Mouse (Mus musculus) large intestine, adult 2 months (tissue): ENCODE data around the gene Slc25a35. TPM values are rescaled to one million over a fixed set of nuclear protein-coding genes. Genes with fewer than 3 reads are reported as not detected.
"Not testable (repeated sequence)": the region's sequence is repeated elsewhere in the genome, so short reads cannot be mapped to it uniquely, and the experiment has no call there.

Source experiments
- DNase-seq: peaks from one replicate; pipeline ENCODE4 v3.0.0-alpha.2; 2012; ENCODE audit warnings: low read depth, low spot score
- WGBS: fragments of 180-500 bp; shearing (Covaris S2); methylation state at CpG from one replicate; pipeline ENCODE4 v1.1.7; 2018; 5-methylcytosine and 5-hydroxymethylcytosine counted together
- polyA plus RNA-seq: library from polyadenylated mRNA; depleted of rRNA; stranded (reverse); fragments of >200 nt; gene quantifications from 2 replicates; pipeline ENCODE4 v1.2.3, GENCODE M21; 2012; rRNA removed

Slc25a35 gene
- polyA plus RNA-seq, 1 experiment, result 26.2 TPM

DNA sequence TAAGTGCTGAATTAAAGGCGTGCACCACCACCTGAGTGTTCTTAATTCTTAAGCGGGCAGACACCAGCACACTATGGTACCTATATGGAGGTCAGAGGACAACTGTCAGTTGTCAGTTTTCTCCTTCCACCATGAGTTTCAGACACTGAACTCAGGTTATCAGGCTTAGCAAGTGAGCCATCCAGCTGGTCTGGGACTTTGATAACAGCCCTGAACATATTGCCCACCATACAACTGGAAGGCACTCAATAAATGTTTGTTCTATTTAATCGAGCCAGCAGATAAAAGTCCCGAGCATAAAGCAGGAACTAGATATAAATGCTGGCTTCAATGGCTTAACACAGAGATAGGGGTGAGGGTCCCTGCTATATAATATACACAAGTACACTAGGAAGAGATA is 29.1 kb downstream of the Slc25a35 start:
- WGBS, result 88% methylated on average over 4 of the region's 4 CpGs
- no peak for DNase-seq

DNA sequence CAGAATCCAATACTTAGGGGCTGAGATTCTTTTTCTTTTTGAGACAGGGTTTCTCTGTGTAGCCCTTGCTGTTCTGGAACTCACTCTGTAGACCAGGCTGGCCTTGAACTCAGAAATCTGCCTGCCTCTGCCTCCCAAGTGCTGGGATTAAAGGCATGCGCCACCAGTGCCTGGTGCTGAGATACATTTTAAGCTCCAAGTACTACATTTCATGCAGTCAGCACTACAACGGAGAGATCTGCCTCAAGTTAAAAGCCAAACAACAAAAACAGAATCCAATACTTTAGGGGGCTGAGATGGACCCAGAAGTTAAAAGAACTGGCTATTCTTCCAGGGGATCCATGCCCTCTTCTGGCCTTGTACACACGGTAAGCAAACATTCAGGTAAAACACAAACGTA is 34.9 kb downstream of the Slc25a35 start:
- 88% methylated on average over 4 of the region's 4 CpGs for WGBS
- DNase-seq, result not testable (repeated sequence)

DNA sequence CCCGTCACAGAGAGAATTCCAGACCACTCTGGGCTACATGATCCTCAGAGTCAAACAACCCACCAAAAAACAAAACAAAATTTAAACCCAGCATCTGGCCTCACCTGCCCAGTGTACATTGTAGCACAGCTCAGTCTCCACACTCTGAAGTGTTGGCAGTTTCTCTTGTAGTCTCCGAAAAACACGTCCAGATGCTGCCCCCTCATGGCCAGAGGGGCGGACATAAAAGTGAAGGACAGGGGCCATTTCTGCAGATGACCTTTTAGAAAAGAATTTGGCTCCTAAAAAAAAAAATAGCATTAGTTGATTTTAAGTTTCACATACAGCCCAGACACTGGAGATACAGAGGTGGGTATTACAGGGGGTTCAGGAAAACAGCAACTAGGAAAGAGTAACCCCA is 35.7 kb downstream of the Slc25a35 start:
- WGBS, result 55% methylated on average over 4 of the region's 4 CpGs
- no peak for DNase-seq

DNA sequence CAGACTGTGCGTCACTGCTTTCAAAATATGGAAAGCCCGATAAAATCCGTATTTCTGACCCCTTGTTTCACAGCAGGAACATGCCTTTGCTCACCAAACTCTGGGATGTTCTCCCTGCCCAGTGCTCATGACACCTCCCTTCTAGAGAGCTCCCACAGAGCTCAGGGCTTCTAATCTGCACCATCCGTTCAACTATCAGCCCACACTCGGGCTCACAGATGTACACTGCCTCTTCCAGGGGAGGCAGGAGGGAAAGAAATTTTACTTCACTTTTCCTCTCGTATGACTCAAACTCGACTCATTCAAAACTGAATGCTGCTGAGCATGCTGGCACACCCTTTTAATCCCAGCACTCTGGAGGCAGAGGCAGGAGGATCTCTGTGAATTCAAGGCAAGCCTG is 37.3 kb downstream of the Slc25a35 start:
- WGBS, result 78% methylated on average over 7 of the region's 7 CpGs
- DNase-seq, result no peak

DNA sequence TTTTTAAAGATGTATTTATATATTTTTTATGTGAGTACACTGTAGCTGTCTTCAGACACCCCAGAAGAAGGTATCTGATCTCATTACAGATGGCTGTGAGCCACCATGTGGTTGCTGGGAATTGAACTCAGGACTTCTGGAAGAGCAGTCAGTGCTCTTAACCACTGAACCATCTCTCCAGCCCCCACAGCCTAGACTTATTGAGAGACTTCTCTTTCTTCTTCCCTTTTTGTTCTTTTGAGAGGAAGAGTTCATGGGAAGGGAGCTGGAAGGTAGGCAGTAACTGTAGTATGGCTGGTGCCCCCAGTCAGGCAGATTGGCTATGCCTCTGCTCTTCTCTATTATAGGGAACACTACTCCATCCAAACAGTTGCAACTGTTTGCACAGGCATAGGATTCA is 38.6 kb downstream of the Slc25a35 start:
- not testable (repeated sequence) for DNase-seq

DNA sequence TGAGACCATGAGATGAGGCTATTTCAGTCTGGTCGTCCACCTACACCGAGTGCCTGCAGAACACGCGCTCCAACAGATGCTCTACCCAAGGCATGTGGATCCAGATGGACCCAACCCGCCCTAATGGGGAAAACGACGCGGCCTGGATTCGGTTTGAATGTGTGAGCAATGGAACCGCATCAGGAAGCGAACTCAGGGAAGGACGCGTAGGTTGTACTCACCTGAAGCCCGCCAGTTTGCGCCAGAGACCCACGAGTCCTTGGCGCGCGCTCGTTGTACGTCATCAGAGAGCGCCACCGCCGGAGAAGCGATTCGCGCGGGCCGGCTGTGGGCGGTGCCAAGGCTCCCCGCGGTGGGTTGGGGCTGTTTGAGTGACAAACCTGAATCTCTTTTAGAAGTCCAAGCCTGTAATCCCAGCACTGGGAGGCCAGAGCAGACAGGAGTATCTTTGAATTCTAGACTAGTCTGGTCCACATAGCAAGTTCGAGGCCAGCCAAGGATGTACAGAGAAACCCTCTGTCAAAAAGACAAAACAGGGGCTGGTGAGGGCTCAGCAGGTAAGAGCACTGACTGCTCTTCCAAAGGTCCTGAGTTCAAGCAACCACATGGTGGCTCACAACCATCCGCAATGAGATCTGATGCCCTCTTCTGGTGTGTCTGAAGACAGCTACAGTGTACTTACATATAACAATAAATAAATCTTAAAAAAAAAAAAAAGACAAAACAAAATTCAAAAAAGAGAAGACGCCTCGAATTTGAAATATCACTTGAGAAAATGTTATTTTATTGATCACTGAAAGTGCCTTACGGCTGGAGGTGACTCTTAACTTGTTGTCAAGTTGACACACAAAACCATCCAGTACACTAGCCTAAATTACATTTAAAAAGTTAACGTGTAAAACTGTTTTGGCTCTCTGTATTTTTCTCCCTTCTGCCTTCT is 40.5 kb downstream of the Slc25a35 start, which contains the start of gene Pfas:
Pfas (minus strand) TSS at position 279 of the 940 bp plus-strand sequence.
- DNase-seq, result peak; percentile 61
- WGBS, result 8% methylated on average over 38 of the region's 38 CpGs

DNA sequence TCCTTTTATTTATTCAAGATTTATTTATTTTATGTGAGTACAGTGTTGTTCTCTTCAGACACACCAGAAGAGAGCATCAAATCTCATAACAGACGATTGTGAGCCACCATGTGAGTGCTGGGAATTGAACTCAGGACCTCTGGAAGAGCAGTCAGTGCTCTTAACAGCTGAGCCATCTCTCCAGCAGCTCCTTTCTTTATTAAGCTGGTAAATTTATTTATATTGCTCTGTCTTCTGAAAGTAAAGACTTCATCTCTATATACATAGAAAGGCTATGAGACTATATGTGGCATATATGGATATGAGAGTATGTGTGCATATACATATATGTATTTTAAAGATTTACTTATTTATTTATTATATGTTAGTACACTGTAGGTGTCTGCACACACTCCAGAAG is 41.6 kb downstream of the Slc25a35 start:
- WGBS, result 88% methylated on average over 1 of the region's 1 CpGs
- no peak for DNase-seq

DNA sequence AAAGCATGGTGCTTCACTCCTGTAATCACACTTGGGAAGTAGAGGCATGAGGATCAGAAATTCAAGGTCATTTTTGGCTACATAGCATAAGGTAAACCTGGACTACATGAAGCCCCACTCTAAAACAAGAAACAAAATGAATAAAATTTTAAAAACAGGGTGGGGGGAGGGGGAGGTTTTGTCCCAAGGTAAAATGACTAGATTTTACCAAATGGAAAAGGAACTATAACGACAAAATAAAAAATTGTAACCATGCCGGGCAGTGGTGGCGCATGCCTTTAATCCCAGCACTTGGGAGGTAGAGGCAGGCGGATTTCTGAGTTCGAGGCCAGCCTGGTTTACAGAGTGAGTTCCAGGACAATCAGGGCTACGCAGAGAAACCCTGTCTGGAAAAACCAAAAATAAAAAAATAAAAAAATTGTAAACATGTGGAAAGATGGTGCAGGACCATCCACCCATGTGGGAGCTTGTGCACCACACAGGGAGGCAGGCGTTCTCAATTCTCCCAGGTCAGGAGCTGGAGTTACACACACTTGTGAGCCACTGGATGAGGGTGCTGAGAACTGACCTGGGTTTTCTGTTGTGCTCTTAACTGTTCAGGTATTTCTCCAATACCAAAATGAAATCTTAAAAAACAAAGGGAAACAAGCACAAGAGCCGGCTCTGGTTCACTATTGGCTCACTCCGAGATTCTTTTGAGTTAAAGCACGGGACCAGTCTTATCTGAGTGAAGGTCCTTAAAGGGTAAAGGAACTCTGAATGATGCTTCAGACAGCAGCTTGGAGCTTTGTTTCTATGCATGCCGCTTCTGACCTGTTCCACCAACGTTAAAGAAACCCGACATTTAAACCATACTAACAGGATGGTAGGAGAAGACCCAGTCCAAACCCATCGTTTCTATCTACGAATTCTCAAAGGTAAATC is 42.7 kb downstream of the Slc25a35 start:
- no peak for DNase-seq
- WGBS, result 89% methylated on average over 15 of the region's 15 CpGs

DNA sequence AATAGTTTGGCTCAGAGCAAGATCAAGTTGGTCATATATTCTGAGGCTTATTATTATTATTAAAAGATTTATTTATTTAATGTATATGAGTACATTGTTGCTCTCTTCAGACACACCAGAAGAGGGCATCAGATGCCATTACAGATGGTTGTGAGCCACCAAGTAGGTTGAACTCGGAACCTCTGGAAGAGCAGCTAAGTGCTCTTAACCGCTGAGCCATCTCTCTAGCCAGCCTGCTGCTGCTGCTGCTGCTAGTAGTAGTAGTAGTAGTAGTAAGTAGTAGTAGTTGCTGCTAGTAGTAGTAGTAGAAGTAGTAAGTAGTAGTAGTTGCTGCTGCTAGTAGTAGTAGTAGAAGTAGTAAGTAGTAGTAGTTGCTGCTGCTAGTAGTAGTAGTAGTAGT is 43.5 kb downstream of the Slc25a35 start:
- not testable (repeated sequence) for DNase-seq
- WGBS, result 49% methylated on average over 2 of the region's 2 CpGs

DNA sequence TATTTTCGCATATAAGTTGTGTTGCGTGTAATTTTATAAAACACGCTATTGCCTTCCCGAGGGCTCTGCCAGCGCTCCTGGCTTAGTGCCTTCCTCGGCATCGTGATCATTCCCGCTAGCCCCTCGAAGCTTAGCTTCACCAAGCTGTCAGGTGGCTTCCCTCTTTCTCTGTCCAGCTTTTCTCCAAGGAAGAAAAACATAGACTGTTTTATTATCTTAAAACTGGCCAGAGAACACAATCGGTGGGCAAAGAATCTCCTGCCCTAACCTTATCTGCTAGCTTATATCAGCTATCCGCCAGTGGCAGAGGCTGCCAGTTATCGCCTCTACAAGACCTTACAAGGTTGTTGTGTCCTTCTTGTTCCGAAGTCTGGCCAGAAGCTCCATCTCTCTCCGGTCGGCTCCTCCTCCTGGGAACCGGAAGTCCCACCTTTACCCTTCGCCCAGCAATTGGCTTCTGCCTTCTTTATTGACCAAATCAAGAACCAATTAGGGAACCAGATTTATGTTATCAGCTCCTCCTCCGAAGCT is 44.2 kb downstream of the Slc25a35 start:
- peak; percentile 86 for DNase-seq
- WGBS, result 1% methylated on average over 18 of the region's 18 CpGs

DNA sequence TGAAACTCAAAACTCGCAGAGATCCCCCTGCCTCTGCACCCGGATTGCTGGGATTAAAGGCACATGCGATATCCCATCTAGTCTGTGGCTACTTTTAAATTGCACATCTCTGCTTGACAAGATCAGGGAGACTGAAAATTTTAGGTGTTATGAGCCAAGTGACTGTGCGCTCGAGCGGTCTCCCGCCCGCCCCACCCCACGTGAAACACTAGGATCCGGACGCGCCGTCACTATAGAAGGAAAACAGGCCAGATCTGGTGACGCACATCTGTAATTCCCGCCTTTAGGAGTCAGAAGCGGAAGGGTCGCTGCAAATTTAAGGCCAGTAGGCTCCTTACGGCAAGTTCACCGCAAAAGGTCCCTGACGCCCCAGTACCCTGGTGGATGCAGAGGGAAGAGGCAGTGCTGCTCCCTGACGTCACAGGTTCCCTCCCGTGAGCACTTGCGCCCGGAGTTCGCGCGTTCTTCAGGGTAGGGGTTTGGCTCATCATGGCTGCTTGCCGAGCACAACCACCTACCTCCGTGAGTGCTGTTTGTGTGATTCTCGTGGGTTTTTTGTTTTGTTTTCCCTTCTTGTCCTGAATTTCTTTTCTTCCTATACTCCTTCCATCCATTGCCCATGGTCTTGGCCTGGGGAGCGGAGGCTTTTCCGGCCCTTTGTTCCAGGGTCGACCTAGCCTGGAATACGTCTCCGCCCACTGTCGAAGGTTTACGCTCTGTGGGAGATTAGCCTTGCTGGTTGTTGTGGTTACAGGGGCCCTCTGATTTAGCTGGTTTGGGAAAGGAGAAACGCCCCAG is 47.9 kb downstream of the Slc25a35 start, which contains the start of gene Ctc1:
Ctc1 (plus strand) TSS at position 268 of the 798 bp plus-strand sequence.
- DNase-seq, result no peak
- WGBS, result 1% methylated on average over 38 of the region's 38 CpGs

DNA sequence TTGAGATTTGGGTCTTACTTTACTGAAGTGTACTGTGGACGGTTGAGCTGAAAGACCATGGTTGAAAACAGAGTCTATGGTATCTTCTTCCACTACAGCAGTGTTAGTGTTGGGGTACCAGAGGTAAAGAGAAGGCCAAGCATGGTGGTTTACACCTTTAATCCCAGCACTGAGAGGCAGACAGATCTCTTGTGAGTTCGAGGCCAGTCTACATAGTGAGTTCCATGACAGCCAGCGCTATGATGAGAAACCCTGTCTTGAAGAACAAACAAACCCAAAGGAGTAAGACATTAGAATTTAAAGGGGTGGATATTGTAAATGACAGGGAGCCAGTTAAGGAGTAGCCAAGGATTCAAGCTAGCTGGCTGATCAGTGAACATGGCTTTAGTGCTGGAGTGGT is 48.8 kb downstream of the Slc25a35 start:
- no peak for DNase-seq
- 34% methylated on average over 3 of the region's 3 CpGs for WGBS

DNA sequence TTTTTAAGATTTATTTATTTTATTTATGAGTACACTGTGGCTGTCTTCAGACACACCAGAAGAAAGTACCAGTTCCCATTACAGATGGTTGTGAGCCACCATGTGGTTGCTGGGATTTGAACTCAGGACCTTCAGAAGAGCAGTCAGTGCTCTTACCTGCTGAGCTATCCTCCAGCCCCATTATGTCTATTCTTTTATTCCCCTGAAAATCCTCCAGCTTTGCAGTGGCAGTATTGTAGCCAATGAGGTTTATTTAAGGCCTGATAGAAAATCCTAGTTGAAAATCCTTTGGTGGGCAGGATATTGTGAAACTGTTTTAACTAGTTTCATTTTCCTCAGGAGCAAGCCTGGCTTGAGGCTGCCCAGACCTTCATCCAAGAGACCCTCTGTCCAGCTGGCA is 52.8 kb downstream of the Slc25a35 start:
- no peak for DNase-seq

Other genes starting within 250 kb of the Slc25a35 start
- gene Ndel1, start 96.3 kb upstream of the Slc25a35 start, polyA plus RNA-seq, result 31.3 and 33.9 TPM in 2 replicates
- not detected in 2 replicates for gene Rnf222, start 79.6 kb upstream of the Slc25a35 start, polyA plus RNA-seq
- 1,642 and 1,727 TPM in 2 replicates for gene Rpl26, start 66.5 kb upstream of the Slc25a35 start, polyA plus RNA-seq
- gene Odf4, start 41.0 kb upstream of the Slc25a35 start, polyA plus RNA-seq, result not detected in 2 replicates
- 6.0 and 8.9 TPM in 2 replicates for gene Arhgef15, start 10.7 kb upstream of the Slc25a35 start, polyA plus RNA-seq
- 73.5 and 88.5 TPM in 2 replicates for gene Rangrf, start 7.1 kb downstream of the Slc25a35 start, polyA plus RNA-seq
- 10.1 and 16.2 TPM in 2 replicates for gene Pfas, start 40.3 kb downstream of the Slc25a35 start, polyA plus RNA-seq
- 27.5 and 32.0 TPM in 2 replicates for gene Ctc1, start 47.8 kb downstream of the Slc25a35 start, polyA plus RNA-seq
- gene Aurkb, start 77.5 kb downstream of the Slc25a35 start, polyA plus RNA-seq, result 47.0 and 50.8 TPM in 2 replicates
- 15.1 and 16.0 TPM in 2 replicates for gene Borcs6, start 91.6 kb downstream of the Slc25a35 start, polyA plus RNA-seq
- gene Tmem107, start 102.7 kb downstream of the Slc25a35 start, polyA plus RNA-seq, result 25.6 and 33.7 TPM in 2 replicates
- 44.0 and 67.8 TPM in 2 replicates for gene Vamp2, start 120.4 kb downstream of the Slc25a35 start, polyA plus RNA-seq
- gene Per1, start 127.1 kb downstream of the Slc25a35 start, polyA plus RNA-seq, result 6.1 and 13.9 TPM in 2 replicates
- 0.07 and 0.15 TPM in 2 replicates for gene Hes7, start 152.3 kb downstream of the Slc25a35 start, polyA plus RNA-seq
- 0.14 and 0.25 TPM in 2 replicates for gene 9130213A22Rik, start 154.5 kb downstream of the Slc25a35 start, polyA plus RNA-seq
- 0.36 and 0.62 TPM in 2 replicates for gene Aloxe3, start 157.8 kb downstream of the Slc25a35 start, polyA plus RNA-seq
- gene Alox12b, start 188.9 kb downstream of the Slc25a35 start, polyA plus RNA-seq, result 0.06 TPM in 1 of 2 replicates, not detected in the other
- gene Alox8, start 229.7 kb downstream of the Slc25a35 start, polyA plus RNA-seq, result 0.04 TPM in 1 of 2 replicates, not detected in the other